Mouse (Mus musculus): ENCODE results near the gene Tspan8. TPM values are rescaled to one million over a fixed set of nuclear protein-coding genes. Genes with fewer than 3 reads are reported as not detected.

Gene Tspan8
- 0.59 and 1.1 TPM in 2 replicates for polyA plus RNA-seq (2012; rRNA removed)

GRCm38 (mm10) chr10:115816511-115816910, at the start of gene Tspan8:
Gene Tspan8 (plus strand): TSS chr10:115816832.
- Histone ChIP-seq H3K4me1 (replicated peaks; ENCODE audit: control insufficient read depth, insufficient read depth, low read length) (no peaks in the 10 kb centered on the region), H3K36me3 (ENCODE audit: control insufficient read depth, insufficient read depth, low read length) (no peaks in the 10 kb centered on the region), H3K27me3 (ENCODE audit: control insufficient read depth, insufficient read depth, low read length) (no peaks in the 10 kb centered on the region), H3K4me3 (ENCODE audit: control insufficient read depth, insufficient read depth, low read length) (no peak within 1 kb of the TSS), H3K27ac (ENCODE audit: control insufficient read depth, insufficient read depth, low read length) (no peak within 1 kb of the TSS)
- WGBS = 41% methylated on average over 6 of the region's 6 CpGs
- TF ChIP-seq POLR2A (IDR thresholded peaks at IDR 0.05; ENCODE audit: control insufficient read depth, extremely low read depth, insufficient read depth, low read length, poor library complexity) = no peak
- no peak for TF ChIP-seq CTCF (IDR thresholded peaks at IDR 0.05; ENCODE audit: borderline replicate concordance, control insufficient read depth, extremely low read depth, insufficient read depth, low read length, poor library complexity)
- DNase-seq = no peak

- no peak overlapping the region for H3K27ac ChIP-seq (ENCODE audit: control insufficient read depth, insufficient read depth, low read length)
- TF ChIP-seq CTCF (IDR thresholded peaks at IDR 0.05; ENCODE audit: borderline replicate concordance, control insufficient read depth, extremely low read depth, insufficient read depth, low read length, poor library complexity) = no peak
- TF ChIP-seq POLR2A (IDR thresholded peaks at IDR 0.05; ENCODE audit: control insufficient read depth, extremely low read depth, insufficient read depth, low read length, poor library complexity) = no peak
- no peaks in the 10 kb centered on the region for H3K27me3 ChIP-seq (ENCODE audit: control insufficient read depth, insufficient read depth, low read length)
- H3K4me3 ChIP-seq (ENCODE audit: control insufficient read depth, insufficient read depth, low read length) = no peak overlapping the region
- 98% methylated on average over 8 of the region's 8 CpGs for WGBS
- DNase-seq = no peak
- H3K4me1 ChIP-seq (replicated peaks; ENCODE audit: control insufficient read depth, insufficient read depth, low read length) = no peaks in the 10 kb centered on the region
- H3K36me3 ChIP-seq (ENCODE audit: control insufficient read depth, insufficient read depth, low read length) = no peaks in the 10 kb centered on the region
Observed at GRCm38 (mm10) chr10:115770032-115770431, 46.6 kb upstream of the Tspan8 start.

- DNase-seq = no peak
- 87% methylated on average over 4 of the region's 4 CpGs for WGBS
- no peaks in the 10 kb centered on the region for H3K27me3 ChIP-seq (ENCODE audit: control insufficient read depth, insufficient read depth, low read length)
- TF ChIP-seq POLR2A (IDR thresholded peaks at IDR 0.05; ENCODE audit: control insufficient read depth, extremely low read depth, insufficient read depth, low read length, poor library complexity) (no peak), CTCF (IDR thresholded peaks at IDR 0.05; ENCODE audit: borderline replicate concordance, control insufficient read depth, extremely low read depth, insufficient read depth, low read length, poor library complexity) (no peak)
- no peak overlapping the region for H3K4me3 ChIP-seq (ENCODE audit: control insufficient read depth, insufficient read depth, low read length)
- H3K4me1 ChIP-seq (replicated peaks; ENCODE audit: control insufficient read depth, insufficient read depth, low read length) = no peaks in the 10 kb centered on the region
- H3K27ac ChIP-seq (ENCODE audit: control insufficient read depth, insufficient read depth, low read length) = no peak overlapping the region
- H3K36me3 ChIP-seq (ENCODE audit: control insufficient read depth, insufficient read depth, low read length) = no peaks in the 10 kb centered on the region
Observed at GRCm38 (mm10) chr10:115774451-115774850, 42.2 kb upstream of the Tspan8 start.

DNA sequence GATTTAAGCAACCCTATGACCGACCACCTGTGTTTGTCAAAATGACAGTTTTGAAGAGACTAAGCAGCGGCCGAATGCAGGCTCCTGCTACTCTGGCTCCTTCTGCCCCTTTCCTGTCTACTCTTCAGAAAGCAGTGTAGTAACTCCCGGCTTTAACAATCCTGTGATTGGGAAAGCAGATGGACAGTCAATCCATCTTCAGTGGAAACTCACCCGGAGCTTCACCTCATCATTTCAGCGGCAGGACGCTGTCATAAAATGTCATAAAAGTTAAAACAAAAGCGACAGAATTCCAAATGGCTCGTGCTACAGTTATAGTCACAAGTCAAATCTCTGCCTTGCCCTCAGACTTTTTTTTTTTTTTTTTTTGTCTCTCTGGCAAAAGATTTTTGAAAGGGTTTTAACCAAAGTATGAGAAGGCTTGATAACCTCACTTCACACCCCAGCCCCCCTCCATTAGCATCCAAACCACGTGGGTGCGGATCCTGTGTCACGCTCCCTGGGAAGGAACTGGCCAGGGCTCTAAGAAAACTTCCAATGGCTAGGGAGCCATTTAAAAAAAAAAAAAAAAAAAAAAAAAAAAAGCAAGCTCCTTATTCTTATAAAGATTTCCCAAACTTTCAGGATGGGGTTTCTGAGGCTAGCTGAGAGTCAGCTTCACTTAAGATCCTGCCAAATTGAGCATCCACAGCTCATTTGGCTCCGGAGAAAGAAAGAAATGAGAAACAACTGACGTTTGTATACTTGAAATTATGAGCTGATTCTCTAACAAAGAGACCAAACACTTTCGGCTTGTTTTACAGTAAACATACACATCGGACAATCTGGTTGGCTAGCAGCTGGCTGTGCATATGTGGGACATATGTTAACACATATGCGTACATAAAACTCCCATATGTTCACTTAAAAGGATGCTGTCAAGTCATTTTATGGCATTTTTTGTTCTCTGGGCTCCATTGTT, 40.4 kb upstream of the Tspan8 start:
- Histone ChIP-seq H3K27me3 (ENCODE audit: control insufficient read depth, insufficient read depth, low read length) (no peaks in the 10 kb centered on the region), H3K4me1 (replicated peaks; ENCODE audit: control insufficient read depth, insufficient read depth, low read length) (no peaks in the 10 kb centered on the region), H3K27ac (ENCODE audit: control insufficient read depth, insufficient read depth, low read length) (no peak overlapping the region), H3K36me3 (ENCODE audit: control insufficient read depth, insufficient read depth, low read length) (no peaks in the 10 kb centered on the region), H3K4me3 (ENCODE audit: control insufficient read depth, insufficient read depth, low read length) (no peak overlapping the region)
- no peak for DNase-seq
- TF ChIP-seq POLR2A (IDR thresholded peaks at IDR 0.05; ENCODE audit: control insufficient read depth, extremely low read depth, insufficient read depth, low read length, poor library complexity) = no peak
- no peak for TF ChIP-seq CTCF (IDR thresholded peaks at IDR 0.05; ENCODE audit: borderline replicate concordance, control insufficient read depth, extremely low read depth, insufficient read depth, low read length, poor library complexity)
- 78% methylated on average over 17 of the region's 17 CpGs for WGBS

- no peak for DNase-seq
- H3K36me3 ChIP-seq (ENCODE audit: control insufficient read depth, insufficient read depth, low read length) = no peaks in the 10 kb centered on the region
- TF ChIP-seq POLR2A (IDR thresholded peaks at IDR 0.05; ENCODE audit: control insufficient read depth, extremely low read depth, insufficient read depth, low read length, poor library complexity) (no peak), CTCF (IDR thresholded peaks at IDR 0.05; ENCODE audit: borderline replicate concordance, control insufficient read depth, extremely low read depth, insufficient read depth, low read length, poor library complexity) (no peak)
- 62% methylated on average over 5 of the region's 5 CpGs for WGBS
- no peaks in the 10 kb centered on the region for H3K27me3 ChIP-seq (ENCODE audit: control insufficient read depth, insufficient read depth, low read length)
- no peak overlapping the region for H3K27ac ChIP-seq (ENCODE audit: control insufficient read depth, insufficient read depth, low read length)
- no peak overlapping the region for H3K4me3 ChIP-seq (ENCODE audit: control insufficient read depth, insufficient read depth, low read length)
- H3K4me1 ChIP-seq (replicated peaks; ENCODE audit: control insufficient read depth, insufficient read depth, low read length) = no peaks in the 10 kb centered on the region
Observed at GRCm38 (mm10) chr10:115777366-115777765, 39.3 kb upstream of the Tspan8 start.

- no peak for DNase-seq
- Histone ChIP-seq H3K27me3 (ENCODE audit: control insufficient read depth, insufficient read depth, low read length) (no peaks in the 10 kb centered on the region), H3K36me3 (ENCODE audit: control insufficient read depth, insufficient read depth, low read length) (no peaks in the 10 kb centered on the region), H3K27ac (ENCODE audit: control insufficient read depth, insufficient read depth, low read length) (no peak overlapping the region), H3K4me3 (ENCODE audit: control insufficient read depth, insufficient read depth, low read length) (no peak overlapping the region), H3K4me1 (replicated peaks; ENCODE audit: control insufficient read depth, insufficient read depth, low read length) (no peaks in the 10 kb centered on the region)
- TF ChIP-seq CTCF (IDR thresholded peaks at IDR 0.05; ENCODE audit: borderline replicate concordance, control insufficient read depth, extremely low read depth, insufficient read depth, low read length, poor library complexity) (no peak), POLR2A (IDR thresholded peaks at IDR 0.05; ENCODE audit: control insufficient read depth, extremely low read depth, insufficient read depth, low read length, poor library complexity) (no peak)
- WGBS = 51% methylated on average over 5 of the region's 5 CpGs
Observed at GRCm38 (mm10) chr10:115778624-115779023, 38.0 kb upstream of the Tspan8 start.
